Mouse (Mus musculus): ENCODE measurements around the gene Adcy5. TPM values are rescaled to one million over a fixed set of nuclear protein-coding genes. Genes with fewer than 3 reads are reported as not detected.
A peak's percentile ranks its signal among the peaks of the same experiment; 100 is the strongest.

The Adcy5 gene
- polyA plus RNA-seq, 1 experiment from 2014 or later: 3.0 TPM

- Histone ChIP-seq H3K27me3 (ENCODE audit: control insufficient read depth, insufficient read depth, low read length) (peaks cover 56% of the 10 kb centered on the region), H3K4me2 (ENCODE audit: low read depth, low read length) (no peak overlapping the region), H3K4me1 (ENCODE audit: control insufficient read depth, insufficient read depth, low read length) (0 out of 2 replicates have a peak, but pooled peaks cover 7% of the 10 kb centered on the region), H3K36me3 (ENCODE audit: control insufficient read depth, insufficient read depth, low read length) (no peaks in the 10 kb centered on the region), H3K9ac (ENCODE audit: low read length) (no peak overlapping the region), H3K27ac (ENCODE audit: low read length) (no peak overlapping the region), H3K9me3 (replicated peaks; ENCODE audit: control insufficient read depth, low read length) (no peaks in the 10 kb centered on the region), H3K4me3 (replicated peaks; ENCODE audit: low read length) (no peak overlapping the region)
- 8% methylated on average over 12 of the region's 12 CpGs for WGBS
- no peak for ATAC-seq (ENCODE audit: insufficient read depth, low FRiP score)
These were observed 1.4 kb upstream of the Adcy5 start for GRCm38 (mm10) chr16:35153146-35153755.

GRCm38 (mm10) chr16:35154245-35154640, 434 bp upstream of the Adcy5 start:
- H3K4me2 ChIP-seq (ENCODE audit: low read depth, low read length): peak overlapping the region; percentile 96

GRCm38 (mm10) chr16:35155391-35156305, 971 bp downstream of the Adcy5 start:
- peaks cover 7% of the 10 kb centered on the region; the same call in 1 of the 2 replicates for H3K4me1 ChIP-seq (ENCODE audit: control insufficient read depth, insufficient read depth, low read length)
- no peaks in the 10 kb centered on the region for H3K9me3 ChIP-seq (replicated peaks; ENCODE audit: control insufficient read depth, low read length)
- H3K27ac ChIP-seq (ENCODE audit: low read length): peak overlapping the region; percentile 76
- peaks cover 53% of the 10 kb centered on the region for H3K27me3 ChIP-seq (ENCODE audit: control insufficient read depth, insufficient read depth, low read length)
- H3K4me3 ChIP-seq (replicated peaks; ENCODE audit: low read length): peak overlapping the region; percentile 69
- no peaks in the 10 kb centered on the region for H3K36me3 ChIP-seq (ENCODE audit: control insufficient read depth, insufficient read depth, low read length)
- WGBS: 1% methylated on average over 79 of the region's 87 CpGs
- H3K4me2 ChIP-seq (ENCODE audit: low read depth, low read length): peak overlapping the region; percentile 96
- ATAC-seq (ENCODE audit: insufficient read depth, low FRiP score): peak; percentile 54; the same call in 1 of the 2 replicates
- peak overlapping the region; percentile 83 for H3K9ac ChIP-seq (ENCODE audit: low read length)

More at GRCm38 (mm10) chr16:35154245-35154640, 434 bp upstream of the Adcy5 start:
- Histone ChIP-seq H3K27me3 (ENCODE audit: control insufficient read depth, insufficient read depth, low read length) (peaks cover 56% of the 10 kb centered on the region), H3K27ac (ENCODE audit: low read length) (peak overlapping the region; percentile 76), H3K9me3 (replicated peaks; ENCODE audit: control insufficient read depth, low read length) (no peaks in the 10 kb centered on the region), H3K4me3 (replicated peaks; ENCODE audit: low read length) (peak overlapping the region; percentile 69), H3K36me3 (ENCODE audit: control insufficient read depth, insufficient read depth, low read length) (no peaks in the 10 kb centered on the region), H3K9ac (ENCODE audit: low read length) (peak overlapping the region; percentile 83), H3K4me1 (ENCODE audit: control insufficient read depth, insufficient read depth, low read length) (0 out of 2 replicates have a peak, but pooled peaks cover 7% of the 10 kb centered on the region)
- peak; percentile 64; the same call in 1 of the 2 replicates for ATAC-seq (ENCODE audit: insufficient read depth, low FRiP score)
- under 1% methylated on average over 29 of the region's 29 CpGs for whole genome bisulfite sequencing

DNA sequence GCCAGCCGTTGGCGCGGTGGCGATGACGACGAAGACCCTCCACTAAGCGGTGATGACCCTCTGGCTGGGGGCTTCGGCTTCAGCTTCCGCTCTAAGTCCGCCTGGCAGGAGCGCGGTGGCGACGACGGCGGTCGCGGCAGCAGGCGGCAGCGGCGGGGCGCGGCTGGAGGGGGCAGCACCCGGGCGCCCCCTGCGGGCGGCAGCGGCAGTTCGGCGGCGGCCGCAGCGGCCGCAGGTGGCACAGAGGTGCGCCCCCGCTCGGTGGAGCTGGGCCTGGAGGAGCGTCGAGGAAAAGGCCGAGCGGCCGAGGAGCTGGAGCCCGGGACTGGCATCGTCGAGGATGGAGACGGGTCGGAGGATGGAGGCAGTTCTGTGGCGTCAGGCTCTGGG, 1.6 kb downstream of the Adcy5 start:
- peak overlapping the region; percentile 69 for H3K4me3 ChIP-seq (replicated peaks; ENCODE audit: low read length)
- no peaks in the 10 kb centered on the region for H3K36me3 ChIP-seq (ENCODE audit: control insufficient read depth, insufficient read depth, low read length)
- no peak for ATAC-seq (ENCODE audit: insufficient read depth, low FRiP score)
- peaks cover 51% of the 10 kb centered on the region for H3K27me3 ChIP-seq (ENCODE audit: control insufficient read depth, insufficient read depth, low read length)
- peak overlapping the region; percentile 96 for H3K4me2 ChIP-seq (ENCODE audit: low read depth, low read length)
- WGBS: 3% methylated on average over 46 of the region's 48 CpGs
- peaks cover 7% of the 10 kb centered on the region; the same call in 1 of the 2 replicates for H3K4me1 ChIP-seq (ENCODE audit: control insufficient read depth, insufficient read depth, low read length)
- peak overlapping the region; percentile 83 for H3K9ac ChIP-seq (ENCODE audit: low read length)
- no peaks in the 10 kb centered on the region for H3K9me3 ChIP-seq (replicated peaks; ENCODE audit: control insufficient read depth, low read length)
- peak overlapping the region; percentile 76; the same call in 1 of the 2 replicates for H3K27ac ChIP-seq (ENCODE audit: low read length)

GRCm38 (mm10) chr16:35156832-35157231, 2.2 kb downstream of the Adcy5 start:
- no peak overlapping the region for H3K27ac ChIP-seq (ENCODE audit: low read length)
- peak overlapping the region; percentile 83; the same call in 1 of the 2 replicates for H3K9ac ChIP-seq (ENCODE audit: low read length)
- 79% methylated on average over 21 of the region's 21 CpGs for WGBS

GRCm38 (mm10) chr16:35159532-35159931, 4.9 kb downstream of the Adcy5 start:
- Histone ChIP-seq H3K4me1 (ENCODE audit: control insufficient read depth, insufficient read depth, low read length) (peaks cover 3% of the 10 kb centered on the region; the same call in 1 of the 2 replicates), H3K9me3 (replicated peaks; ENCODE audit: control insufficient read depth, low read length) (no peaks in the 10 kb centered on the region), H3K27ac (ENCODE audit: low read length) (no peak overlapping the region), H3K9ac (ENCODE audit: low read length) (no peak overlapping the region), H3K36me3 (ENCODE audit: control insufficient read depth, insufficient read depth, low read length) (no peaks in the 10 kb centered on the region), H3K4me2 (ENCODE audit: low read depth, low read length) (no peak overlapping the region), H3K27me3 (ENCODE audit: control insufficient read depth, insufficient read depth, low read length) (peaks cover 28% of the 10 kb centered on the region), H3K4me3 (replicated peaks; ENCODE audit: low read length) (no peak overlapping the region)
- ATAC-seq (ENCODE audit: insufficient read depth, low FRiP score): no peak
- 59% methylated on average over 8 of the region's 8 CpGs for WGBS

More at GRCm38 (mm10) chr16:35156832-35157231, 2.2 kb downstream of the Adcy5 start:
- Histone ChIP-seq H3K4me2 (ENCODE audit: low read depth, low read length) (peak overlapping the region; percentile 96), H3K4me1 (ENCODE audit: control insufficient read depth, insufficient read depth, low read length) (peaks cover 7% of the 10 kb centered on the region; the same call in 1 of the 2 replicates), H3K9me3 (replicated peaks; ENCODE audit: control insufficient read depth, low read length) (no peaks in the 10 kb centered on the region), H3K27me3 (ENCODE audit: control insufficient read depth, insufficient read depth, low read length) (peaks cover 45% of the 10 kb centered on the region), H3K4me3 (replicated peaks; ENCODE audit: low read length) (peak overlapping the region; percentile 69), H3K36me3 (ENCODE audit: control insufficient read depth, insufficient read depth, low read length) (no peaks in the 10 kb centered on the region)
- no peak for ATAC-seq (ENCODE audit: insufficient read depth, low FRiP score)

DNA sequence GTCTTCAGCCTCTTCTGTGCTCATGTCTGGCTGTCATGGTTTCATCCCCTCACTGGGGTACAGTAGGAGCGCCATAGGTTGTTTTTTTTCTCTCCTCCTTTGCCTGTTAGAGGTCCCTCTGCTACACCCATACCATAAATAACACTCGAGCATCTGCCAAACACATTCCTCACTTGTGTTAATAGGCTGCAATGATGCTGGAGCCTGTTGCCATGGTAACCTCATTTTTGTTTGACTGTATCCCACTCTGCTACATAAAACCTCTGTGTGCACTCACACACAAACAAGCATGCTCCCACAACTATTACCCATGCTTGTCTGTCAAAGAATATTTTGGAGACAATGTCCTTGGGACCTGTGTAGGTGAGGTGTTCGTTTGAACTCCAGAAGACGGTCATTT, 5.3 kb downstream of the Adcy5 start:
- Histone ChIP-seq H3K4me1 (ENCODE audit: control insufficient read depth, insufficient read depth, low read length) (peaks cover 3% of the 10 kb centered on the region; the same call in 1 of the 2 replicates), H3K27ac (ENCODE audit: low read length) (no peak overlapping the region), H3K36me3 (ENCODE audit: control insufficient read depth, insufficient read depth, low read length) (no peaks in the 10 kb centered on the region), H3K27me3 (ENCODE audit: control insufficient read depth, insufficient read depth, low read length) (peaks cover 24% of the 10 kb centered on the region), H3K9ac (ENCODE audit: low read length) (no peak overlapping the region), H3K4me3 (replicated peaks; ENCODE audit: low read length) (no peak overlapping the region), H3K4me2 (ENCODE audit: low read depth, low read length) (no peak overlapping the region), H3K9me3 (replicated peaks; ENCODE audit: control insufficient read depth, low read length) (no peaks in the 10 kb centered on the region)
- no peak for ATAC-seq (ENCODE audit: insufficient read depth, low FRiP score)
- WGBS: 75% methylated on average over 4 of the region's 4 CpGs

DNA sequence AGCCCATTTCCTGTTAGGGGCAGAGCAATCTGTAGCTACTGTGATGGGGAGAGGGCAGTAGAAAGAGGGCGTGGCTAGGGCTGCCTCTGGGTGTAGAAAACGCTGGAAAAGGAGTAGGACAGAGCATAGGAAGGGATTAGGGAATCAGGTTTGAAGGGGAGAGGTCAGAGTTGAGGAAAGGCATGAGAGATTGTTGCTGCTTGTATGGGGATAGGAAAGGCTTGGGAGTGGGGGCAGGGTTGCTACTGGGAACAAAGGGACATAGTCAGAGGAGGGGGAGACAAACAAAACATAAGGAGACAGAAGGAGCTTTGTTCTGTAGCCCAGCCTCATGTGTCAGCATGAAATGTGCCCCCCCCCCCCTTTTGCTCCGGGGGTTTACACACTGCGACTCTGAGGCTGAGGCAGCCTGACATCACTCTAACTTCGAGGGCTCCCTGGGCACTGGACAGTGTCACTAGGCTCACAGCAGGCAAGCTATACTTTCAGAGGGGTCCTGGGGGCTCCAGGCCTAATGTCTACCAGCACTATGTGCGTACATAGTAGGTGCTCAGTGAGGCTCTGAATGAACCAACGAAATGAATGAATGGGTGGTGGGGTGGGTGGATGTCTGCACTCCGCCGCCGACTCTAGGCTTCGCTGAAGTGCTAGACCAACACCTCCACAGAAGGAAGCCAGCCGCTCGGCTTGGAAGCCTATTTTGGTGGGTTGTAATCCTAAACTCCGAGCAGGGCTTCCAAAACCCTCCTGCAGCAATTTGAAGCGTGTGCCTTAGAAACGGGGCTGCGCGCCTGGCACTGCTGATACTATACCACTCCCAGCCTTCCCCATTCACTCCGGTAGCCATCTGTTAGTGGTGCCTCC, 9.9 kb downstream of the Adcy5 start:
- Histone ChIP-seq H3K4me1 (ENCODE audit: control insufficient read depth, insufficient read depth, low read length) (peaks cover 3% of the 10 kb centered on the region; the same call in 1 of the 2 replicates), H3K9me3 (replicated peaks; ENCODE audit: control insufficient read depth, low read length) (no peaks in the 10 kb centered on the region), H3K4me3 (replicated peaks; ENCODE audit: low read length) (no peak overlapping the region), H3K36me3 (ENCODE audit: control insufficient read depth, insufficient read depth, low read length) (no peaks in the 10 kb centered on the region), H3K9ac (ENCODE audit: low read length) (no peak overlapping the region), H3K27me3 (ENCODE audit: control insufficient read depth, insufficient read depth, low read length) (no peaks in the 10 kb centered on the region), H3K27ac (ENCODE audit: low read length) (no peak overlapping the region), H3K4me2 (ENCODE audit: low read depth, low read length) (no peak overlapping the region)
- ATAC-seq (ENCODE audit: insufficient read depth, low FRiP score): peak; percentile 59; the same call in 1 of the 2 replicates
- WGBS: 48% methylated on average over 19 of the region's 19 CpGs
